Comparison of ENCODE assay signal across 11 mouse cellular contexts in the genomic region with DNA sequence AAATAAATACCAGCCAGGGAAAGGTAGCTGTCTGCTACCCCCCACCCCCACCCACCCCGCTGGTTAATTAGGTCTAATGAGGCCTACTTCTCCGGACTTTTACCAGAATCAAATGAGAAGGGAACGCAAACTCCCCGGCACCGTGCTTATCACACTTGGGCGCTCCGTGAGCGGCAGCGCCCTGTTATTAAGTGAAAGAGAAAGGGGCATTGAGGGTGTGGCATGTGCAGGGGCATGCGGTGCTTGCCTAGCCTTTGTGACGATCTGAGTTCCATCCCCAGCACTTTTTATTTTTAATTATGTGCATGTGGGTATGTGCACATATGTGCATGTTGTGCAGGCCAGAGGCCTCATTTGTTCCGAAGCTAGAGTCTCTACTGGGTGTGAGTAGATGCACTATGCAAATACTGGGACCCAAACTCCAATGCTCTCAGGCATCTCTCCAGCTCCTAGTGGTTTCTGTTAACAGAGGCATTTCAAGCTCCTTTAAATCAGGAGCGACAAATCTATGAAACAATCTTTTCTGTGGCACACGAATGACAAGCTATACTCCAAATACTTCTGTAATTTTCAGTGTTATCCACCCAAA. TPM values are rescaled to one million over a fixed set of nuclear protein-coding genes. Genes with fewer than 3 reads are reported as not detected.
A peak's percentile ranks its signal among the peaks of the same experiment; 100 is the strongest.
DNase-seq lines count a peak whose midpoint lies in the region; ATAC-seq and TF ChIP-seq lines count a peak whose summit lies in the region.
"Had no signal": no experiment of that assay in that cellular context is flagged by ENCODE, and none has a peak within 500 bp of the region (broad histone marks: within the 10 kb centered on the region; RNA-seq: fewer than 3 reads in every experiment).

No protein-coding gene starts in this region.

- peak overlapping the region; percentile 61 for H3K4me3 ChIP-seq in gastrocnemius, adult 2 months
- H3K4me3 ChIP-seq in lung, embryonic 14.5 days (ENCODE audit: low read depth, low read length), result no peak overlapping the region
- no peak overlapping the region for H3K4me3 ChIP-seq in lung, adult 2 months (replicated peaks; ENCODE audit: extremely low read depth, low read depth, low read length)
- H3K4me3 ChIP-seq in forebrain, embryonic 16.5 days (replicated peaks; ENCODE audit: low read length), result no peak overlapping the region
- H3K4me3 ChIP-seq: megakaryocyte, embryonic 14.5 days; myocyte had no signal

- H3K9me3 ChIP-seq in lung, embryonic 14.5 days (ENCODE audit: low read depth, low read length), result no peaks in the 10 kb centered on the region
- no peaks in the 10 kb centered on the region for H3K9me3 ChIP-seq in forebrain, embryonic 16.5 days (ENCODE audit: control insufficient read depth, low read length)

- 83% methylated on average over 14 of the region's 14 CpGs for WGBS in lung, embryonic 14.5 days
- WGBS in lung, adult 2 months, result 84% methylated on average over 14 of the region's 14 CpGs
- WGBS in forebrain, embryonic 16.5 days, result 49% methylated on average over 14 of the region's 14 CpGs

- no peak for TF ChIP-seq POLR2A in lung, adult 2 months (IDR thresholded peaks at IDR 0.05; ENCODE audit: borderline replicate concordance, extremely low read depth, low read depth, low read length)

- intact Hi-C loops in gastrocnemius, adult 2 months (cut with DNase I), result no loop called here

- H3K4me2 ChIP-seq in lung, embryonic 14.5 days, result no peak overlapping the region
- no peak overlapping the region for H3K4me2 ChIP-seq in forebrain, embryonic 16.5 days (ENCODE audit: low read length)

- H3K9ac ChIP-seq in lung, embryonic 14.5 days, result no peak overlapping the region
- H3K9ac ChIP-seq in forebrain, embryonic 16.5 days (replicated peaks; ENCODE audit: low read depth, low read length), result no peak overlapping the region

- no peaks in the 10 kb centered on the region for H3K27me3 ChIP-seq in lung, embryonic 14.5 days (ENCODE audit: insufficient read depth, low read length)
- no peaks in the 10 kb centered on the region for H3K27me3 ChIP-seq in forebrain, embryonic 16.5 days (replicated peaks; ENCODE audit: control insufficient read depth, insufficient read depth, low read length)
- H3K27me3 ChIP-seq: megakaryocyte, embryonic 14.5 days had no signal

- no peaks in the 10 kb centered on the region for H3K36me3 ChIP-seq in lung, embryonic 14.5 days (ENCODE audit: insufficient read depth)
- no peaks in the 10 kb centered on the region for H3K36me3 ChIP-seq in forebrain, embryonic 16.5 days (ENCODE audit: control insufficient read depth, insufficient read depth)

- H3K4me1 ChIP-seq in lung, embryonic 14.5 days (ENCODE audit: insufficient read depth), result peaks cover 16% of the 10 kb centered on the region
- H3K4me1 ChIP-seq in lung, adult 2 months (ENCODE audit: control insufficient read depth, insufficient read depth, low read length), result peaks cover 12% of the 10 kb centered on the region
- peaks cover 16% of the 10 kb centered on the region for H3K4me1 ChIP-seq in forebrain, embryonic 16.5 days (replicated peaks; ENCODE audit: control insufficient read depth, insufficient read depth, low read length)

- peak overlapping the region; percentile 80 for H3K27ac ChIP-seq in gastrocnemius, adult 2 months
- 0 out of 2 replicates have a peak overlapping the region, but pooled peaks have one; percentile 24 for H3K27ac ChIP-seq in lung, embryonic 14.5 days (ENCODE audit: low read depth)
- H3K27ac ChIP-seq in forebrain, embryonic 16.5 days (ENCODE audit: low read length), result no peak overlapping the region

- DNase-seq in gastrocnemius, adult 2 months, result no peak
- DNase-seq in gastrocnemius, postnatal 10 days, result no peak
- DNase-seq in lung, embryonic 14.5 days, result no peak
- no peak for DNase-seq in lung, adult 2 months
- peak; percentile 39 for DNase-seq in retina, postnatal 1 day
- DNase-seq in cerebellum, postnatal 4 days (ENCODE audit: low spot score in 2 of 2), result no peak
- DNase-seq in B cell, adult 2 months, result no peak
- DNase-seq: cerebellum, adult 11-12 months had no signal

- no peak for ATAC-seq in lung, embryonic 14.5 days (ENCODE audit: insufficient read depth)
- ATAC-seq in forebrain, embryonic 16.5 days, result 0 out of 2 replicates have a peak, but pooled peaks have one; percentile 16

- no peak for TF ChIP-seq CTCF in gastrocnemius, adult 2 months (IDR thresholded peaks at IDR 0.05)
- TF ChIP-seq CTCF in lung, embryonic 14.5 days (IDR thresholded peaks at IDR 0.05; ENCODE audit: low read depth), result no peak
- TF ChIP-seq CTCF in lung, adult 2 months (IDR thresholded peaks at IDR 0.05; ENCODE audit: insufficient read depth, low read length), result no peak

RNA-seq across cellular contexts. Expression of gene Peli1, which starts 57.8 kb away (rescaled TPM):
- 10 to 100 TPM; 12.0 to 12.1 TPM for total RNA-seq in gastrocnemius, adult 2 months (2021)
- 10 to 100 TPM; 15.5 to 16.5 TPM for total RNA-seq in gastrocnemius, postnatal 10 days (2021)
- 55.0 and 57.2 TPM in 2 replicates for polyA plus RNA-seq in lung, embryonic 14.5 days (2014; fragmentation: Nextera tagmentation; extraction: Ambion mirVana)
- polyA plus RNA-seq in lung, adult 2 months (2012; rRNA removed), result 24.4 and 36.2 TPM in 2 replicates
- polyA plus RNA-seq in forebrain, embryonic 16.5 days (2015; fragmentation: Nextera tagmentation; extraction: Ambion mirVana), result 114 and 128 TPM in 2 replicates
